Mouse (Mus musculus) lung, postnatal 0 days (tissue): ENCODE results near the gene Mucl3.

Experiments used
- CTCF ChIP-seq: IDR thresholded peaks from 2 replicates; pipeline ENCODE4 v1.5.1; 2016; ENCODE audit warnings: antibody characterized with exemption, mild to moderate bottlenecking
- EP300 ChIP-seq: IDR thresholded peaks from 2 replicates; pipeline ENCODE4 v1.6.1; 2016; ENCODE audit warnings: antibody characterized with exemption, mild to moderate bottlenecking, control low read depth

- TF ChIP-seq CTCF (no peak), EP300 (peak; percentile 97)
Observed at GRCm38 (mm10) chr17:35649429-35649828, 5.9 kb upstream of the Mucl3 start.
